22 mouse cellular contexts compared by ENCODE assay signal in the genomic region with DNA sequence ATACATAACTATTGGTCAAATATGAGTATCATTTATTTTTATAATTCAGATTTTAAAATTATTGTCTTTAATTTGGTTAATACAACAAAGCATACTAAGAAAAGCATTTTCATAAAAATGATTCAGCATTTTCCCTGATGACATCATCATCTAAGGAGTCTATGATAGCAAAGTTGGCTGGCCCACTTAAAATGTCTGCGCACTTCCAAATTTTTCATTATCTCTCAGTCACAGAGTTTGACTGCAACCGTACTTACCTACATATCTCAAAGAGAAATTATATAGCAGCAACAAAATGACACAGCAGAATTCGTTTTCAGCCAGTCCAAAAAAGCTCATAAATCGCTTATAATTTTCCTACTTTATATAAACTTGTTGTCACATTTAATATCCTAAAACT.
DNase-seq lines count a peak whose midpoint lies in the region; ATAC-seq lines count a peak whose summit lies in the region.
"Had no signal": no experiment of that assay in that cellular context is flagged by ENCODE, and none has a peak within 500 bp of the region (broad histone marks: within the 10 kb centered on the region; RNA-seq: fewer than 3 reads in every experiment).

No protein-coding gene starts in this region.

- no peak overlapping the region for H3K4me3 ChIP-seq in liver, embryonic 15.5 days (replicated peaks)
- H3K4me3 ChIP-seq: embryonic facial prominence, embryonic 10.5 days; layer of hippocampus, adult 2 months; limb, embryonic 15.5 days; megakaryocyte, embryonic 14.5 days; neural tube, embryonic 15.5 days had no signal

- H3K36me3 ChIP-seq in liver, embryonic 15.5 days (replicated peaks), result peaks cover 16% of the 10 kb centered on the region
- H3K36me3 ChIP-seq: embryonic facial prominence, embryonic 10.5 days; neural tube, embryonic 15.5 days had no signal

- WGBS in liver, embryonic 15.5 days (ENCODE audit: insufficient replicate concordance), result 20% methylated on average over 4 of the region's 4 CpGs

- peak overlapping the region; percentile 56; the same call in 1 of the 2 replicates for H3K4me2 ChIP-seq in liver, embryonic 15.5 days
- H3K4me2 ChIP-seq: limb, embryonic 15.5 days; neural tube, embryonic 15.5 days had no signal

- H3K27ac ChIP-seq in liver, embryonic 15.5 days (replicated peaks), result peak overlapping the region; percentile 99
- H3K27ac ChIP-seq: embryonic facial prominence, embryonic 10.5 days; layer of hippocampus, adult 2 months; limb, embryonic 15.5 days; neural tube, embryonic 15.5 days had no signal

- H3K4me1 ChIP-seq in liver, embryonic 15.5 days (replicated peaks), result peaks cover 25% of the 10 kb centered on the region
- H3K4me1 ChIP-seq: embryonic facial prominence, embryonic 10.5 days; limb, embryonic 15.5 days; neural tube, embryonic 15.5 days had no signal

- no peaks in the 10 kb centered on the region for H3K9me3 ChIP-seq in liver, embryonic 15.5 days (replicated peaks)
- H3K9me3 ChIP-seq: embryonic facial prominence, embryonic 10.5 days; limb, embryonic 15.5 days; megakaryocyte, embryonic 14.5 days; neural tube, embryonic 15.5 days had no signal

- DNase-seq in spleen, postnatal 36 days (ENCODE audit: low spot score in 2 of 2), result peak; percentile 14 to 55
- no peak for DNase-seq in spleen, adult 12 weeks (ENCODE audit: low spot score)
- DNase-seq in embryo, embryonic 11 days, result no peak
- DNase-seq in lung, adult 18-20 months, result no peak
- no peak for DNase-seq in thymus, postnatal 0 days (ENCODE audit: low spot score)
- DNase-seq: cerebellum, adult 11-12 months; cerebellum, postnatal 36 days; gastrocnemius, postnatal 25 days; kidney, adult 8-10 months; kidney, postnatal 14 days; lung, postnatal 14 days; right cerebral cortex, postnatal 25 days; thymus, postnatal 25 days had no signal

- no peak overlapping the region for H3K9ac ChIP-seq in liver, embryonic 15.5 days
- H3K9ac ChIP-seq: limb, embryonic 15.5 days; neural tube, embryonic 15.5 days had no signal

- peak; percentile 92 for ATAC-seq in erythroid progenitor cell, adult 5-6 weeks (replicated peaks; ENCODE audit: low FRiP score, poor library complexity, severe bottlenecking)
- peak; percentile 97 for ATAC-seq in liver, embryonic 15.5 days (ENCODE audit: insufficient read depth)
- ATAC-seq: forebrain, embryonic 14.5 days; midbrain, embryonic 16.5 days had no signal

- no peaks in the 10 kb centered on the region for H3K27me3 ChIP-seq in liver, embryonic 15.5 days
- H3K27me3 ChIP-seq: limb, embryonic 15.5 days; megakaryocyte, embryonic 14.5 days; neural tube, embryonic 15.5 days had no signal

Comparison
In these comparisons a context has a peak if more than half of its experiments do, and no peak if none do; other contexts are left out.
1. DNase-seq: peak in spleen, postnatal 36 days (2 of 2); none in spleen, adult 12 weeks (single experiment), embryo, embryonic 11 days (single experiment), lung, adult 18-20 months (0 of 2) and thymus, postnatal 0 days (single experiment).